Mouse (Mus musculus): ENCODE data around the gene Siva1. TPM values are rescaled to one million over a fixed set of nuclear protein-coding genes. Genes with fewer than 3 reads are reported as not detected.

The Siva1 gene
- polyA plus RNA-seq, 2 experiments: 179 to 284 TPM

GRCm38 (mm10) chr12:112621900-112622299, 22.6 kb upstream of the Siva1 start:
- Histone ChIP-seq H3K4me3 (replicated peaks; ENCODE audit: low read length) (no peak overlapping the region), H3K4me2 (replicated peaks; ENCODE audit: low read depth, low read length, severe bottlenecking) (no peak overlapping the region), H3K36me3 (ENCODE audit: control insufficient read depth, insufficient read depth, low read length) (no peaks in the 10 kb centered on the region), H3K27me3 (ENCODE audit: control insufficient read depth, insufficient read depth, low read length) (peaks cover 7% of the 10 kb centered on the region; the same call in 1 of the 2 replicates), H3K9ac (ENCODE audit: low read depth, low read length, severe bottlenecking) (no peak overlapping the region), H3K27ac (replicated peaks; ENCODE audit: low read depth, low read length) (no peak overlapping the region), H3K9me3 (ENCODE audit: control insufficient read depth, low read length) (no peaks in the 10 kb centered on the region), H3K4me1 (ENCODE audit: control insufficient read depth, insufficient read depth, low read length) (peaks cover 13% of the 10 kb centered on the region; the same call in 1 of the 2 replicates)
- TF ChIP-seq POLR2A (IDR thresholded peaks at IDR 0.05; ENCODE audit: borderline replicate concordance, extremely low read depth, insufficient read depth, insufficient read length): no peak
- ATAC-seq (ENCODE audit: low FRiP score, low read depth): no peak
- DNase-seq (ENCODE audit: low spot score): no peak
- 77% methylated on average over 3 of the region's 3 CpGs for WGBS

- H3K36me3 ChIP-seq (ENCODE audit: control insufficient read depth, insufficient read depth, low read length): no peaks in the 10 kb centered on the region
- peaks cover 7% of the 10 kb centered on the region; the same call in 1 of the 2 replicates for H3K27me3 ChIP-seq (ENCODE audit: control insufficient read depth, insufficient read depth, low read length)
- H3K9me3 ChIP-seq (ENCODE audit: control insufficient read depth, low read length): no peaks in the 10 kb centered on the region
- no peak for TF ChIP-seq POLR2A (IDR thresholded peaks at IDR 0.05; ENCODE audit: borderline replicate concordance, extremely low read depth, insufficient read depth, insufficient read length)
- DNase-seq (ENCODE audit: low spot score) (peak; percentile 45), ATAC-seq (ENCODE audit: low FRiP score, low read depth) (no peak)
- H3K4me2 ChIP-seq (replicated peaks; ENCODE audit: low read depth, low read length, severe bottlenecking): no peak overlapping the region
- no peak overlapping the region for H3K4me3 ChIP-seq (replicated peaks; ENCODE audit: low read length)
- WGBS: 13% methylated on average over 2 of the region's 2 CpGs
- no peak overlapping the region for H3K27ac ChIP-seq (replicated peaks; ENCODE audit: low read depth, low read length)
- H3K9ac ChIP-seq (ENCODE audit: low read depth, low read length, severe bottlenecking): no peak overlapping the region
- peaks cover 9% of the 10 kb centered on the region for H3K4me1 ChIP-seq (ENCODE audit: control insufficient read depth, insufficient read depth, low read length)
These were observed 20.7 kb upstream of the Siva1 start for GRCm38 (mm10) chr12:112623742-112624141.

- H3K27me3 ChIP-seq (ENCODE audit: control insufficient read depth, insufficient read depth, low read length): peaks cover 2% of the 10 kb centered on the region; the same call in 1 of the 2 replicates
- WGBS: 91% methylated on average over 4 of the region's 4 CpGs
- no peak overlapping the region for H3K4me3 ChIP-seq (replicated peaks; ENCODE audit: low read length)
- H3K36me3 ChIP-seq (ENCODE audit: control insufficient read depth, insufficient read depth, low read length): no peaks in the 10 kb centered on the region
- ATAC-seq (ENCODE audit: low FRiP score, low read depth): no peak
- no peaks in the 10 kb centered on the region for H3K9me3 ChIP-seq (ENCODE audit: control insufficient read depth, low read length)
- no peak for TF ChIP-seq POLR2A (IDR thresholded peaks at IDR 0.05; ENCODE audit: borderline replicate concordance, extremely low read depth, insufficient read depth, insufficient read length)
- H3K9ac ChIP-seq (ENCODE audit: low read depth, low read length, severe bottlenecking): no peak overlapping the region
- no peak for DNase-seq (ENCODE audit: low spot score)
- peaks cover 11% of the 10 kb centered on the region for H3K4me1 ChIP-seq (ENCODE audit: control insufficient read depth, insufficient read depth, low read length)
- H3K27ac ChIP-seq (replicated peaks; ENCODE audit: low read depth, low read length): no peak overlapping the region
- H3K4me2 ChIP-seq (replicated peaks; ENCODE audit: low read depth, low read length, severe bottlenecking): no peak overlapping the region
These were observed 18.8 kb upstream of the Siva1 start for GRCm38 (mm10) chr12:112625700-112626099.

GRCm38 (mm10) chr12:112626455-112626854, 18.0 kb upstream of the Siva1 start:
- H3K4me2 ChIP-seq (replicated peaks; ENCODE audit: low read depth, low read length, severe bottlenecking): no peak overlapping the region
- DNase-seq (ENCODE audit: low spot score): no peak

GRCm38 (mm10) chr12:112627097-112627881, 17.2 kb upstream of the Siva1 start:
- Histone ChIP-seq H3K4me2 (replicated peaks; ENCODE audit: low read depth, low read length, severe bottlenecking) (no peak overlapping the region), H3K4me1 (ENCODE audit: control insufficient read depth, insufficient read depth, low read length) (peaks cover 11% of the 10 kb centered on the region), H3K4me3 (replicated peaks; ENCODE audit: low read length) (no peak overlapping the region), H3K9ac (ENCODE audit: low read depth, low read length, severe bottlenecking) (no peak overlapping the region), H3K27ac (replicated peaks; ENCODE audit: low read depth, low read length) (no peak overlapping the region), H3K27me3 (ENCODE audit: control insufficient read depth, insufficient read depth, low read length) (no peaks in the 10 kb centered on the region), H3K9me3 (ENCODE audit: control insufficient read depth, low read length) (no peaks in the 10 kb centered on the region), H3K36me3 (ENCODE audit: control insufficient read depth, insufficient read depth, low read length) (no peaks in the 10 kb centered on the region)
- 56% methylated on average over 7 of the region's 7 CpGs for WGBS
- no peak for TF ChIP-seq POLR2A (IDR thresholded peaks at IDR 0.05; ENCODE audit: borderline replicate concordance, extremely low read depth, insufficient read depth, insufficient read length)
- no peak for ATAC-seq (ENCODE audit: low FRiP score, low read depth)
- DNase-seq (ENCODE audit: low spot score): no peak

More at GRCm38 (mm10) chr12:112626455-112626854, 18.0 kb upstream of the Siva1 start:
- peaks cover 11% of the 10 kb centered on the region for H3K4me1 ChIP-seq (ENCODE audit: control insufficient read depth, insufficient read depth, low read length)
- H3K9ac ChIP-seq (ENCODE audit: low read depth, low read length, severe bottlenecking): no peak overlapping the region
- H3K4me3 ChIP-seq (replicated peaks; ENCODE audit: low read length): no peak overlapping the region
- H3K27me3 ChIP-seq (ENCODE audit: control insufficient read depth, insufficient read depth, low read length): no peaks in the 10 kb centered on the region
- no peak overlapping the region for H3K27ac ChIP-seq (replicated peaks; ENCODE audit: low read depth, low read length)
- H3K36me3 ChIP-seq (ENCODE audit: control insufficient read depth, insufficient read depth, low read length): no peaks in the 10 kb centered on the region
- no peak for TF ChIP-seq POLR2A (IDR thresholded peaks at IDR 0.05; ENCODE audit: borderline replicate concordance, extremely low read depth, insufficient read depth, insufficient read length)
- ATAC-seq (ENCODE audit: low FRiP score, low read depth): no peak
- 60% methylated on average over 6 of the region's 6 CpGs for WGBS
- no peaks in the 10 kb centered on the region for H3K9me3 ChIP-seq (ENCODE audit: control insufficient read depth, low read length)

Measured in limb, embryonic 14.5 days (tissue).